Mouse (Mus musculus) embryo, embryonic 9.5 days (tissue): ENCODE data around the gene Tnfsf14.
A peak's percentile ranks its signal among the peaks of the same experiment; 100 is the strongest.

Source experiments
- DNase-seq: peaks from one replicate; pipeline ENCODE4 v3.0.0-alpha.2; 2017; ENCODE audit errors: extremely low spot score

The Tnfsf14 gene

DNA sequence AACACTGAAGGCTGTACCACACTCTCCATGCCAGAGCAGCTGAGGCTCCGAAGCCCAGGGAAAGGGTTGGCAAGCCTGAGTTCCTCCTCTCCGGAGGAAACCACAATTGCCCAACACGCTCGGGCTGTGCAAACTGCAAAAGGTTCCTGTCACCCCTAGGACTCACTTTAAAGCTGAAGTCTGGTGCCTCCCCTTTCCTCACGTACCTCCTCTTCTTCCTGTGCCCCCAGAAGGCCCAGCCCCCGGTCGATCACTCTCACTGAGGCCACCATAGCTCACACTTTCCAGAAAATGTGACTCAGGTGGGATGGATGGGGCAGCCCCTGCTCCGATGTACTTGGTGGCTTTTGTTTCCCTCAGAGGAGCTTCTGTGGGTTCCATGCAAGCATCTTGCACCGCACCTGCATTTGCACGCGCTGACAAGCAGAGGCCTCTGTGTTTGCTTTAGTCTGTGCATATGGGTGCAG, at the start of gene Tnfsf14:
Tnfsf14 (minus strand) TSS at position 137 of the 467 bp plus-strand sequence.
- no peak for DNase-seq

DNA sequence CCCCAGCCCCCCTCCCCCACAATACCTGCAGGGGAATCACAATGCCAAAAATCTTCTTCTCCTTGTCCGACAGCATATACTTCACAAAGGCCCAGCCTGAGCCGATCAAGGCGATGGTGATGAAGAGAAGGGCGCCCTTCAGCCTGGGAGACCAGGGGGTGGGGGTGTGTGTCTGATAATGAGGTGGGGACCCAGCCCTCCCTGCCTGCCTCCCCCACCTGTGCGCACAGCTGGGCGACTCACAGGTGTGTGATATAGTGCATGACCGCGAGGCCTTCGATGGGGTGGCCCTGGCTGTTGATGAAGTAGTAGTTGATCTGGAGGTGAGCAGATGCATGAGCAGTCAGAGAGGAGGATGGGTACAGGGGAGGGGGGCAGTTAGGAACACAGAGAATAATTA, 43.2 kb upstream of the Tnfsf14 start:
- no peak for DNase-seq

DNA sequence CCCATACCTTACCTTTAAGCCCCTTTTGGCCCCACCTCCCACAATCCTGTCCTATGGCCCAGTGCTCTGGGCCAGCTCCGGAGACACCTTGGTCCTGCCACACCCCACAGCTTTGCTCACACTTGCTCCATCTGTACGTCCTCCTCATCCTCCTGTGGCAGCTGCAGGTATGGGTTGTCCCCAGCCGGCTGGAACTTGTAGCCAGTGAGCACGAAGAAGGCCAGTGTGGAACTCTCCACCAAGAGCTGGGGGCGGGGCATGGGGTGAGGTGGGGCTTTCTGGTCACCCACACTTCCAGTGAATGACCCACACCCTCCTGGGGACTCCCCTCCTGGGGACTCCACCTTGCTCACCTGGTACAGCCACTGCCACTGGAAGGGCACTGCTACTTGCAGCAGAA, 41.8 kb upstream of the Tnfsf14 start:
- no peak for DNase-seq

GRCm38 (mm10) chr17:57234254-57234928, 40.4 kb upstream of the Tnfsf14 start:
- no peak for DNase-seq

DNA sequence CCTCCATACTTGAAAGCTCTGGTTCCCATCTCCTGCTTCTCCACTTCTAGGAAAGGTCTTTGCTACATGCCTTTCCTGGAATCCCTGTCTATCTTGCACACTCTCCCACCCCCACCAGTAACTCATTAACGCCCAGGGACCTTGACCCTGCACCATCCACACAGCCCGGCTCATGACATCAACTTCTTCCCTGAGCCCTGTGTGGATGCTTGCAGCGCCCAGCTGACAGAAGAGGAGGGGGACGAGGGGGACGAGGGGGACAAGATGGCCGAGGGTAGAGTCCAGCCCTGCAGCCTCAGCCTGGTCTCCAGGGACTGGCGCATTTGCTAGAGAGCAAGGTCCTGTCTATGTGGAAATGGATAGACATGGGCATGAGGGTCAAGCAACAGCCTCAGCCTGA, 39.1 kb upstream of the Tnfsf14 start:
- no peak for DNase-seq

DNA sequence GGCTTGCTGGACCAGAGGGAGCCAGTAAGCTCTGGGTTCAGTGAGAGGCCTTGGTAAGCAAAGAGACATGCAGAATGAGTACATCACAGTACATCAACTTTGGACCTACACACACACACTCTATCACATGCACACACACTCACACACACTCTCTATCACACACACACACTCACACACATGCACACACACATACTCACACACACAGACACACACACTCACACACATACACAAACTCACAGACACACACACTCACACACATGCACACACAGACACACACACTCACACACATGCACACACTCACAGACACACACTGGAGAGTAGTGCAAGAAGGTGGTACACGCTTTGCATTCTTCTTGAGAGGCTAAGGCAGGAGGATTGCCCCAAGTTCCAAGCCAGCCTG, 38.2 kb upstream of the Tnfsf14 start:
- no peak for DNase-seq

- no peak for DNase-seq
Measured at GRCm38 (mm10) chr17:57231321-57231771, 37.4 kb upstream of the Tnfsf14 start.

GRCm38 (mm10) chr17:57230728-57231125, 36.8 kb upstream of the Tnfsf14 start:
- DNase-seq, result no peak

- DNase-seq, result no peak
Measured at GRCm38 (mm10) chr17:57229851-57230727, 36.1 kb upstream of the Tnfsf14 start.

DNA sequence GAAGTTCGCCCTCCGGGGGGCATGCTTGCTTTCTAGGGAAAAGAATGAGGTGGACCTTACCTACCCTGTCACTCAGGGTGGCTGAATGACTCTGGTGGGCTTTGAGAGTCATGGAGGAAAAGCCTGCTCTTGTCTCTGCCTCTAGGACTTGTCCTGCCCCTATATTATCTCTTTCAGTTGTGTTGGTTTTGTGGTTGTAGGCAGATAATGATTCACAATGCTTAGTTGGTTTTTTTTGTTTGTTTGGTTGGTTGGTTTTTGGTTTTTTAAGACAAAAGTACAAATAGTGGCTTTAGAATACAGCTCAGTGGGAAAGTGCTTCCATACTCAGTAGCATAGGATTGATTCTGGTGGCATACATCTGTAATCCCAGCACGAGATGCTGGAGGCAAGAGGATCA, 34.9 kb upstream of the Tnfsf14 start:
- no peak for DNase-seq

DNA sequence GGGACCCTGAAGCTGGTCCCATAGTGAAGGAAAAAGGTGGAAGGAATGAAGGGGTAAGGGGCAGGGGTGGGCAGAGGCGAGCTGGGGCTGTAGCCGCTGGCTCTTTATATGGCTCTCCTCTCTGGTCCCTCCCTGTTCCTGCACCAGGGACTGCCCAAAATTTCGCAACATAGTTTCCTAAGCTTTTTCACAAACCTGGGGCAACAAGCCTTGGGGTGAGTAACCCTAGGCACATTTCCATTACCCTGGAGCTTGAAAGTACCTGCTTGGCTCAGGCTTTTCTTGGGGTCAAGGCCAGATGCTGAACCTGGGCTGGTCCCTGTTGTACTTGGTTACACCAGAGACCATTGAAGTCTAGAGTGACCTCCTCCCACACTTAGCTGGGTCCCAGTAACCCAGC, 34.0 kb upstream of the Tnfsf14 start, which contains the start of gene C3:
C3 (minus strand) TSS at position 123 of the 400 bp plus-strand sequence.
- DNase-seq, result no peak

GRCm38 (mm10) chr17:57227468-57227867, 33.5 kb upstream of the Tnfsf14 start:
- no peak for DNase-seq

DNA sequence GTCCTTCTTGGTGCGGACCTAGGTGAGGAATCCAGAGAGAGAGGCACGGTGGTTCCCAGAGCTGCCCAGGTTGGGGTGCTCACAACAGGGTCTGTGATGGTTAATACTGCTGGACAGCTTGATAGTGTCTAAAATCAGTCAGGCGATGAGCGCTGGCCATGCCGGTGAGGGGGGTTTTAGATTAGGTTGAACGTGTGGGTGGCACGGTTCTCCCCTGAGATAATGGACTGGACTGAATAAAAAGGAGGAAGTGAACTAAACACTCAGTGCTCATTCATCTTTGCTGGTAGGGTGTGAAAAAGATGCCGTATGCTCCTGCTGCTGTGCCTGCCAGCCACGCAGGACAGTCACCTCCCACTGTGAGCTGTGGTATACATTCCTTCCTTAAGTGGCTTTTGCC, 29.3 kb upstream of the Tnfsf14 start:
- no peak for DNase-seq

GRCm38 (mm10) chr17:57221911-57222310, 27.9 kb upstream of the Tnfsf14 start:
- DNase-seq, result no peak

DNA sequence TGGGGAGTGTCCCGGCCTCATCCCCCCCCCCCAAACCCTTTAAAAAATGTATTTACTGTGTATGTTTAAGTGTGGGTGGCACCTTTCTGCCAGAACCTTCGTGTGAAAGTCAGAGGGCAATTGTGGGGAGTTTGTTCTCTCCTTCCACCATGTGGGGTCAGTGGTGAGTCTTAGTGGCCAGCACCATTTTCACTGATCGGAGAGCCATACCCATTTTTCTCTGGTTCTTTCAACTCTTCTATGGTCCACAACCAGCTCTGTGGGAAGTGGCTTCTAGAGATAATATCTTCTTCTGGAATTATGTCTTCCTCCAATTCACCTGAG, 25.9 kb upstream of the Tnfsf14 start:
- peak; percentile 17 for DNase-seq

GRCm38 (mm10) chr17:57219167-57219883, 25.3 kb upstream of the Tnfsf14 start:
- DNase-seq, result peak; percentile 61

DNA sequence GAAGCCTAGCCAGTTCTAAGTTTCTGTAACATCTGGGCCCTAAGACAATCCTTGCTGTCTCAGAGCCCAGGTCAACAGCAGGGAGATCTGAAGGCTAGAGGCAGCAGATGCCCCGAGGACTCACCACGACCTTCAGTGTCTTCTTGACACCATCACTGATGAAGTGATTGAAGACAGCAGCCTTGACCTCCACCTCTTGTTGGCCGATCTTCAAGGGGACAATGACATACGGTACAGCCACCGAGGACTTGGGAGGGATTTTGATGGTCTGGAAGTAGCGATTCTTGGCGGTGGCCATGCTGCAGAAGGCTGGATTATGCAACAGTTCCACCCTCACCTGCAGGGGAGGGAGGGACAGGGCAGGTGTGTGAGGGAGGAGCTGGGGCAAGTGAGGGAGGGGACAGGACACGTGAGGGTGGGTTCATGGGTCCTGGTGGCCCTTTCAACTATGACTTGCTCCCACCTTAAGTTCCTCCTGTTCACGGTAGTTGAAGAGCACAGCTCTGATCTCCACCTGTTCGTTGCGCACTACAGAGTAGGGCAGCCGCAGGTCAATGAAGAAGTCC, 24.4 kb upstream of the Tnfsf14 start:
- DNase-seq, result no peak

DNA sequence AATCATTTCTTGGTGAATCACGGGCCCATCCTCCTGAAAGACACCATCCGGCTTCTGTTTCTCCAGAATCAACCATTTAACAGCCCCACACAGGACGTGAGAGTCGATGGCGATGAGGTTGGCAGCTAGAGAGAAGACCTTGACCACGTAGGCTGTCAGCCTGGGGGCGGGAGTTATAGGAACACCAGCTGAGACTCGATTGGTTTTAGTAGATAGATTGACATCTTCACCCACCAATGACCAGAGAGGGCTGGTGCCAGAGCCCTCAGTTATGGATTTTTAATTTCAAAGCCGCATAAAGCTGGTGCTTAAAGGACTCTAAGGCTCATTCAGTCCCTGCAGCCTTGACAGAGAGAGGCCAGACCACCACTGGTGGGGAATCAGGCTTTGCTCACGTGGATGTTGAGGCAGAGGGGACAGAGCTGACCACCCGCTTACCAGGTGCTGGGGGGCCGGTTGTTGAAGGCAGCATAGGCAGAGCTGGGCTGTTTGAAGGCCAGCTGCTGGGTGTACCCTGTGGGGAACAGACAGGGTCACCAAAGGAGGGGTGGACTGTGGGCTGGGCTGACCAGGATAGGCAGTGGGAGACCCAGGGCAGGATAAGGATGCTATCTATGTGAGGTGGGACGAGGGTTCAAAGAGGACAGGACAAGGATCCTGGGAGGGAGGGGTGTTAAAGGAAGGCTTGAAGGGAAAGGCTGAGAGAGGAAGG, 20.9 kb upstream of the Tnfsf14 start:
- DNase-seq, result peak; percentile 18

GRCm38 (mm10) chr17:57211501-57211900, 17.5 kb upstream of the Tnfsf14 start:
- no peak for DNase-seq

GRCm38 (mm10) chr17:57209330-57209729, 15.4 kb upstream of the Tnfsf14 start:
- no peak for DNase-seq

GRCm38 (mm10) chr17:57207938-57208337, 14.0 kb upstream of the Tnfsf14 start:
- DNase-seq, result no peak
